In the genomic region with DNA sequence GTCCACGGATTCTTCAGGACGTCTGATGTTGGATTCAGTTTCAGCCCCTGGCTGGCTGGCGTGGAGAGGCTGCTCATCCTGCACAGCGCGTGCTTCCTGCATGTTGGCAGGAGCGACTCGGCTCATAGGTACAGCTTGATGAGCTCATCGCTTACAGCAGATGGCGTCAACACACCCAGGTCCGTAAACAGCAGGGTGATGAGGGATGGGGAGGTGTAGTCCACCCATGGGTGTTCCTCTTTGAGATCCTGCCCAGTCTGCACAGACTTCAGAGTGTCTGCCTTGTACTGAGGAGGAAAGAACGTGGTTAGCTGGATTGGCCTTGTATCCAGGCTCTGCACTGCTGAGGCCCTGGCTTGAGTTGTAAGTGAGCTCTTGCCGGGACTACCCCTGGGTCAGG, we compare ENCODE assay signal across 11 mouse cellular contexts. TPM values are rescaled to one million over a fixed set of nuclear protein-coding genes. Genes with fewer than 3 reads are reported as not detected.
DNase-seq lines count a peak whose midpoint lies in the region; ATAC-seq lines count a peak whose summit lies in the region.
"Had no signal": no experiment of that assay in that cellular context is flagged by ENCODE, and none has a peak within 500 bp of the region (broad histone marks: within the 10 kb centered on the region; RNA-seq: fewer than 3 reads in every experiment).

No protein-coding gene starts in this region.

- H3K9me3 ChIP-seq in heart, embryonic 12.5 days (replicated peaks), result no peaks in the 10 kb centered on the region
- H3K9me3 ChIP-seq: embryonic facial prominence, embryonic 10.5 days; lung, embryonic 15.5 days had no signal

- 79% methylated on average over 12 of the region's 12 CpGs for WGBS in heart, embryonic 12.5 days

- no peak overlapping the region for H3K4me3 ChIP-seq in heart, embryonic 12.5 days
- H3K4me3 ChIP-seq: embryonic facial prominence, embryonic 10.5 days; lung, embryonic 15.5 days had no signal

- H3K36me3 ChIP-seq in heart, embryonic 12.5 days, result peaks cover 98% of the 10 kb centered on the region

- DNase-seq in frontal cortex, postnatal 10 days (ENCODE audit: low spot score in 2 of 2), result no peak
- DNase-seq in cerebellum, postnatal 14 days, result peak; percentile 58 to 61
- peak; percentile 13 to 45 for DNase-seq in layer of hippocampus, postnatal 10 days (ENCODE audit: low spot score in 2 of 2)
- peak; percentile 34 for DNase-seq in right cerebral cortex, postnatal 14 days
- DNase-seq in c-Kit-positive CD71-positive TER-119-positive erythroid progenitor cells, embryonic 14.5 days (ENCODE audit: low spot score), result no peak
- DNase-seq in Muller cell, postnatal 12 days (ENCODE audit: inconsistent ontology term), result no peak
- DNase-seq: kidney, postnatal 10 days had no signal

- no peaks in the 10 kb centered on the region for H3K27me3 ChIP-seq in heart, embryonic 12.5 days (replicated peaks)
- H3K27me3 ChIP-seq: lung, embryonic 15.5 days had no signal

- no peak overlapping the region for H3K9ac ChIP-seq in heart, embryonic 12.5 days
- H3K9ac ChIP-seq: lung, embryonic 15.5 days had no signal

- ATAC-seq in frontal cortex, adult (ENCODE audit: low TSS enrichment), result 0 out of 2 replicates have a peak, but pooled peaks have one; percentile 6
- no peak for ATAC-seq in heart, embryonic 12.5 days (ENCODE audit: insufficient number of reproducible peaks, low FRiP score)

- no peak overlapping the region for H3K4me2 ChIP-seq in heart, embryonic 12.5 days
- H3K4me2 ChIP-seq: lung, embryonic 15.5 days had no signal

- 0 out of 2 replicates have a peak, but pooled peaks cover 3% of the 10 kb centered on the region for H3K4me1 ChIP-seq in heart, embryonic 12.5 days (replicated peaks)
- H3K4me1 ChIP-seq: embryonic facial prominence, embryonic 10.5 days; lung, embryonic 15.5 days had no signal

- H3K27ac ChIP-seq in heart, embryonic 12.5 days (ENCODE audit: poor library complexity, severe bottlenecking), result no peak overlapping the region
- H3K27ac ChIP-seq: embryonic facial prominence, embryonic 10.5 days; lung, embryonic 15.5 days had no signal

RNA-seq across cellular contexts. Expression of a gene that starts 7.9 kb away (rescaled TPM):
- 10 to 100 TPM; 42.4 to 49.1 TPM for total RNA-seq in layer of hippocampus, postnatal 10 days (2021)
- polyA plus RNA-seq in heart, embryonic 12.5 days (2016; fragmentation: Nextera tagmentation; extraction: Ambion mirVana), result 61.7 and 61.8 TPM in 2 replicates

RNA-seq across cellular contexts. Expression of a gene that starts 7.9 kb away (rescaled TPM):
- total RNA-seq in layer of hippocampus, postnatal 10 days (2021), result 10 to 100 TPM; 29.0 to 31.0 TPM
- 36.9 and 45.3 TPM in 2 replicates for polyA plus RNA-seq in heart, embryonic 12.5 days (2016; fragmentation: Nextera tagmentation; extraction: Ambion mirVana)

RNA-seq across cellular contexts. Expression of a gene that starts 18.4 kb away (rescaled TPM):
- 10 to 100 TPM; 26.4 to 30.2 TPM for total RNA-seq in layer of hippocampus, postnatal 10 days (2021)
- 8.5 and 8.6 TPM in 2 replicates for polyA plus RNA-seq in heart, embryonic 12.5 days (2016; fragmentation: Nextera tagmentation; extraction: Ambion mirVana)

RNA-seq across cellular contexts. Expression of a gene that starts 30.6 kb away (rescaled TPM):
- 100 to 1,000 TPM in 1 of 2 experiments, 10 to 100 TPM in 1; 95.6 to 113 TPM for total RNA-seq in layer of hippocampus, postnatal 10 days (2021)
- polyA plus RNA-seq in heart, embryonic 12.5 days (2016; fragmentation: Nextera tagmentation; extraction: Ambion mirVana), result 490 and 502 TPM in 2 replicates

RNA-seq across cellular contexts. Expression of a gene that starts 39.9 kb away (rescaled TPM):
- 10 to 100 TPM; 28.9 to 31.0 TPM for total RNA-seq in layer of hippocampus, postnatal 10 days (2021)
- 27.6 and 29.8 TPM in 2 replicates for polyA plus RNA-seq in heart, embryonic 12.5 days (2016; fragmentation: Nextera tagmentation; extraction: Ambion mirVana)

Comparison
In these comparisons a context has a peak if more than half of its experiments do, and no peak if none do; other contexts are left out.
1. DNase-seq: peak in cerebellum, postnatal 14 days (2 of 2), layer of hippocampus, postnatal 10 days (2 of 2) and right cerebral cortex, postnatal 14 days (single experiment); none in frontal cortex, postnatal 10 days (0 of 2), c-Kit-positive CD71-positive TER-119-positive erythroid progenitor cells, embryonic 14.5 days (single experiment) and Muller cell, postnatal 12 days (single experiment).